Mouse (Mus musculus): ENCODE measurements around the gene Hps4. TPM values are rescaled to one million over a fixed set of nuclear protein-coding genes. Genes with fewer than 3 reads are reported as not detected.
A peak's percentile ranks its signal among the peaks of the same experiment; 100 is the strongest.

The Hps4 gene
- polyA plus RNA-seq, 1 experiment, result 53.5 TPM

DNA sequence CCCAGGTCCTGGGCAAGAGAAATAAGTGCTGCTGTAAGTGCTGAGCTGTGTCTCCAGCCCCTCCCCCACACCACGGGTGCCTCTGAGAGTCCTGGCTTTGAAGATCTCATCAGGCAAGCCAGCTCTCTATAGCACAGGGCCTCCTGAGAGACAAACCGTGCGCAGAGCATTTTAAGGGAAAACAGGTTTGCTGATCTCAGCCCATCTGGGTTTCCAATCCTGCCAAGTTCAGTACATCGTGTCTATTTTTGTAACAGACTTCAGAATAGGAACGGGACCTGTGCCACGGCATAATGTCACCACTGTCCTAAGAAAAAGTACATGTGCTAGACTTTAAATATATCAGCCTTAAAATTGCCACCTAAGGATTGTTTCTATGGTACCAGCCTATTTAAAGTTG is 21.9 kb upstream of the Hps4 start:
- Histone ChIP-seq H3K4me1 (ENCODE audit: control insufficient read depth, insufficient read depth, low read length) (peaks cover 7% of the 10 kb centered on the region), H3K27ac (ENCODE audit: insufficient read depth, low read length) (peak overlapping the region; percentile 43; the same call in 1 of the 2 replicates), H3K4me3 (ENCODE audit: insufficient read depth, low read length) (no peak overlapping the region)
- TF ChIP-seq POLR2A (IDR thresholded peaks at IDR 0.05; ENCODE audit: extremely low read depth, insufficient read depth, low read length), result no peak
- no peak for TF ChIP-seq CTCF (IDR thresholded peaks at IDR 0.05; ENCODE audit: extremely low read depth, insufficient read depth, low read length)

DNA sequence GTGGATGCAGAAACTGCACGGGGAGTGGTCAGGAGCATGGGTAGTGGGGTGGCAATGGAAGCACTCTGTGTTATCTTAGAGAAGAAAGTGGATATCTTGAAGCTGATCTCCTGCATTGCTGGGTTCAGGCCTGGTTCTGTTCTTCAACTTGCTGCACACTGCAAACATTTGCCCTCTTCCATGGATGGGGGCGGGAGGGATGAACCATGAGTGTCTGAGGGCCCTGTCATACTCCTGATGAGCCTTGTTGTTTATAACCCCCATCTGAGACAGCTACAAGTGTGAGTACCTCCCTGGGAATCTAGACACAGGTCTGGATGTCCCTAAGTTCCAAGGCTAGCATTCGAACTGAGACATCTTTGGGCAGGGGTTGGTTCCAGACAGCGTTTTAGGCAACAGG is 21.5 kb upstream of the Hps4 start:
- peaks cover 7% of the 10 kb centered on the region for H3K4me1 ChIP-seq (ENCODE audit: control insufficient read depth, insufficient read depth, low read length)
- no peak for TF ChIP-seq CTCF (IDR thresholded peaks at IDR 0.05; ENCODE audit: extremely low read depth, insufficient read depth, low read length)
- no peak for TF ChIP-seq POLR2A (IDR thresholded peaks at IDR 0.05; ENCODE audit: extremely low read depth, insufficient read depth, low read length)
- no peak overlapping the region for H3K4me3 ChIP-seq (ENCODE audit: insufficient read depth, low read length)
- H3K27ac ChIP-seq (ENCODE audit: insufficient read depth, low read length), result peak overlapping the region; percentile 57

- H3K4me1 ChIP-seq (ENCODE audit: control insufficient read depth, insufficient read depth, low read length), result peaks cover 9% of the 10 kb centered on the region
- no peak overlapping the region for H3K27ac ChIP-seq (ENCODE audit: insufficient read depth, low read length)
- no peak for TF ChIP-seq CTCF (IDR thresholded peaks at IDR 0.05; ENCODE audit: extremely low read depth, insufficient read depth, low read length)
- TF ChIP-seq POLR2A (IDR thresholded peaks at IDR 0.05; ENCODE audit: extremely low read depth, insufficient read depth, low read length), result no peak
- H3K4me3 ChIP-seq (ENCODE audit: insufficient read depth, low read length), result no peak overlapping the region
Observed at GRCm38 (mm10) chr5:112323246-112323645, 19.6 kb upstream of the Hps4 start.

- H3K4me3 ChIP-seq (ENCODE audit: insufficient read depth, low read length), result no peak overlapping the region
- no peak overlapping the region for H3K27ac ChIP-seq (ENCODE audit: insufficient read depth, low read length)
- peaks cover 9% of the 10 kb centered on the region for H3K4me1 ChIP-seq (ENCODE audit: control insufficient read depth, insufficient read depth, low read length)
- TF ChIP-seq CTCF (IDR thresholded peaks at IDR 0.05; ENCODE audit: extremely low read depth, insufficient read depth, low read length) (no peak), POLR2A (IDR thresholded peaks at IDR 0.05; ENCODE audit: extremely low read depth, insufficient read depth, low read length) (no peak)
Observed at GRCm38 (mm10) chr5:112324637-112325545, 18.0 kb upstream of the Hps4 start.

- TF ChIP-seq POLR2A (IDR thresholded peaks at IDR 0.05; ENCODE audit: extremely low read depth, insufficient read depth, low read length), result peak; percentile 82
- TF ChIP-seq CTCF (IDR thresholded peaks at IDR 0.05; ENCODE audit: extremely low read depth, insufficient read depth, low read length), result no peak
- Histone ChIP-seq H3K27ac (ENCODE audit: insufficient read depth, low read length) (peak within 1 kb of the TSS; percentile 26; the same call in 1 of the 2 replicates), H3K4me3 (ENCODE audit: insufficient read depth, low read length) (peak within 1 kb of the TSS; percentile 50), H3K4me1 (ENCODE audit: control insufficient read depth, insufficient read depth, low read length) (peaks cover 9% of the 10 kb centered on the region)
Observed at GRCm38 (mm10) chr5:112325546-112326445, 17.1 kb upstream of the Hps4 start, which contains the start of gene Tfip11. Tfip11 (plus strand) TSS chr5:112326358.

- TF ChIP-seq CTCF (IDR thresholded peaks at IDR 0.05; ENCODE audit: extremely low read depth, insufficient read depth, low read length) (no peak), POLR2A (IDR thresholded peaks at IDR 0.05; ENCODE audit: extremely low read depth, insufficient read depth, low read length) (no peak)
Observed at GRCm38 (mm10) chr5:112326446-112327009, 16.4 kb upstream of the Hps4 start.

DNA sequence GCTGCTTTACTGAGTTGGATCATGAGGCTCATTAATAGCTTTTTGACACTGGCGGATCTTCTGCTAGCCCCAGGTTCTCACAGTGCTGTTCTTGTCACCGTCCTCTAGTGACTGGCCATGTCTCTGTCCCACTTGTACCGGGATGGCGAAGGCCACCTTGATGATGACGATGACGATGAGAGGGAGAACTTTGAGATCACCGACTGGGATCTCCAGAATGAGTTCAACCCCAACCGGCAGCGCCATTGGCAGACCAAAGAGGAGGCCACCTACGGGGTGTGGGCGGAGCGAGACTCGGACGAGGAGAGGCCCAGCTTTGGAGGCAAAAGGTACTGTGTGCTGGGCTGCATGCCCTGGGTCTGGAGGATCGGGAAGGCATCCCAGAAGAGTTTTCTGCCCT is 15.0 kb upstream of the Hps4 start:
- no peak overlapping the region for H3K4me3 ChIP-seq (ENCODE audit: insufficient read depth, low read length)
- H3K4me1 ChIP-seq (ENCODE audit: control insufficient read depth, insufficient read depth, low read length), result peaks cover 4% of the 10 kb centered on the region; the same call in 1 of the 2 replicates
- H3K27ac ChIP-seq (ENCODE audit: insufficient read depth, low read length), result no peak overlapping the region
- TF ChIP-seq CTCF (IDR thresholded peaks at IDR 0.05; ENCODE audit: extremely low read depth, insufficient read depth, low read length), result no peak
- no peak for TF ChIP-seq POLR2A (IDR thresholded peaks at IDR 0.05; ENCODE audit: extremely low read depth, insufficient read depth, low read length)

More at GRCm38 (mm10) chr5:112326446-112327009, 16.4 kb upstream of the Hps4 start:
- Histone ChIP-seq H3K27ac (ENCODE audit: insufficient read depth, low read length) (no peak overlapping the region), H3K4me1 (ENCODE audit: control insufficient read depth, insufficient read depth, low read length) (peaks cover 6% of the 10 kb centered on the region), H3K4me3 (ENCODE audit: insufficient read depth, low read length) (peak overlapping the region; percentile 50)

- Histone ChIP-seq H3K4me1 (ENCODE audit: control insufficient read depth, insufficient read depth, low read length) (peaks cover 4% of the 10 kb centered on the region; the same call in 1 of the 2 replicates), H3K27ac (ENCODE audit: insufficient read depth, low read length) (no peak overlapping the region), H3K4me3 (ENCODE audit: insufficient read depth, low read length) (no peak overlapping the region)
- no peak for TF ChIP-seq CTCF (IDR thresholded peaks at IDR 0.05; ENCODE audit: extremely low read depth, insufficient read depth, low read length)
- no peak for TF ChIP-seq POLR2A (IDR thresholded peaks at IDR 0.05; ENCODE audit: extremely low read depth, insufficient read depth, low read length)
Observed at GRCm38 (mm10) chr5:112329805-112330564, 12.9 kb upstream of the Hps4 start.
